12 mouse cellular contexts compared by ENCODE assay signal in the genomic region with DNA sequence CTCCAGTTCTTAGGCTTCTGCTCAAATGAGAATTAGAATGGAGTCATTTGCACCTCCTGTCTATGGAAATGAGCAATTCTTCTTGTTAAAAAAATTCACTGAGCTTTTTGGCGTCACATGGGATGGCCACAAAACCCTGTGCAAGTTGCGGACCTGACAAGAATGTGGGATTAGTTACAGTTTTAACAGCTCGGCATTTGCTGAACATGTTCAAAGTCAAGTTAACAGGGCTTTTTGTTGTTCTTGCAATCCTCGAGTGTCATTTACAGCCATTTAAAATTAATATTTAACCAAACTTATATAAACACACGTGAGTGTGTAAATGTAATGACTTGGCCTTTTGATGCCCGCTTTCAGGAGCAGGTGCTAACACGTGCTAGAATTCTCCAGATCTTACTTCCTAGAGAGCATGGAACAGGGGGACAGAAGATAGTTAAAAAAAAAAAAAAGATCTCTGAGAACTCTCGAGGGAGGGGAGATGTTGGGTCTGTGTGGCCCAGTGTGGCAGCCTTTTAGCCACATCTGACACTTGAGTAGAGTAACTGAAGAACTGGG.
"Had no signal": no experiment of that assay in that cellular context is flagged by ENCODE, and none has a peak within 500 bp of the region (broad histone marks: within the 10 kb centered on the region; RNA-seq: fewer than 3 reads in every experiment).

No protein-coding gene starts in this region.

- H3K27me3 ChIP-seq: limb, embryonic 12.5 days; liver, embryonic 12.5 days; midbrain, embryonic 12.5 days; neural tube, embryonic 13.5 days had no signal

- H3K27ac ChIP-seq: liver, embryonic 12.5 days; midbrain, embryonic 12.5 days; neural tube, embryonic 13.5 days; stomach, postnatal 0 days had no signal

- H3K9me3 ChIP-seq: limb, embryonic 12.5 days; liver, embryonic 12.5 days; midbrain, embryonic 12.5 days; neural tube, embryonic 13.5 days had no signal

- H3K36me3 ChIP-seq: limb, embryonic 12.5 days; liver, embryonic 12.5 days; midbrain, embryonic 12.5 days; neural tube, embryonic 13.5 days had no signal

- H3K4me1 ChIP-seq: liver, embryonic 12.5 days had no signal

- DNase-seq: layer of hippocampus, adult 9-11 months; layer of hippocampus, postnatal 36 days; lung, embryonic 14.5 days; lung, postnatal 14 days; right cerebral cortex, postnatal 25 days; thymus, postnatal 4 days had no signal

- H3K9ac ChIP-seq: limb, embryonic 12.5 days; liver, embryonic 12.5 days; lung, embryonic 14.5 days; midbrain, embryonic 12.5 days; neural tube, embryonic 13.5 days had no signal

- ATAC-seq: liver, embryonic 12.5 days; midbrain, embryonic 16.5 days had no signal

- H3K4me2 ChIP-seq: limb, embryonic 12.5 days; liver, embryonic 12.5 days; lung, embryonic 14.5 days; midbrain, embryonic 12.5 days; neural tube, embryonic 13.5 days had no signal

- H3K4me3 ChIP-seq: limb, embryonic 12.5 days; liver, embryonic 12.5 days; midbrain, embryonic 12.5 days; neural tube, embryonic 13.5 days had no signal
